Mouse (Mus musculus) ES-E14 (cell line): ENCODE data around the gene Sptbn1. TPM values are rescaled to one million over a fixed set of nuclear protein-coding genes. Genes with fewer than 3 reads are reported as not detected.

Source experiments
- DNase-seq: peaks from one replicate; pipeline ENCODE4 v3.0.0-alpha.2; 2013; ENCODE audit warnings: low read depth, low spot score
- H3K27ac ChIP-seq: 2 replicates; pipeline ENCODE4 v1.5.1; 2012; ENCODE audit warnings: low read depth, mild to moderate bottlenecking, low read length, moderate library complexity, mixed read lengths; ENCODE audit not compliant: poor library complexity, insufficient read depth, severe bottlenecking
- H3K36me3 ChIP-seq: 2 replicates; pipeline ENCODE4 v1.6.1; 2012; ENCODE audit warnings: mild to moderate bottlenecking, low read length, moderate library complexity, mixed read lengths; ENCODE audit not compliant: control insufficient read depth, poor library complexity, insufficient read depth, severe bottlenecking
- H3K4me1 ChIP-seq, 2 experiments: fragments of 150-350 bp in 1 of 2; sonication (generic) in 1 of 2; 2 replicates each; pipeline ENCODE4 v1.6.1; 2012; ENCODE audit warnings: low read length in 2 of 2, mild to moderate bottlenecking in 1 of 2, mixed read lengths in 1 of 2; ENCODE audit not compliant: control insufficient read depth in 2 of 2, insufficient read depth in 2 of 2, poor library complexity in 1 of 2
- H3K4me3 ChIP-seq, 2 experiments: fragments of 150-350 bp in 1 of 2; sonication (generic) in 1 of 2; 2 replicates each; pipeline ENCODE4 v1.5.1; 2012; ENCODE audit warnings: low read length in 2 of 2, low read depth in 1 of 2, mild to moderate bottlenecking in 1 of 2, mixed read lengths in 1 of 2; ENCODE audit not compliant: insufficient read depth in 1 of 2, poor library complexity in 1 of 2, severe bottlenecking in 1 of 2
- H3K9ac ChIP-seq: 2 replicates; pipeline ENCODE4 v1.6.1; 2012; ENCODE audit warnings: low read depth, mild to moderate bottlenecking, low read length, mixed read lengths; ENCODE audit not compliant: poor library complexity, insufficient read depth, severe bottlenecking
- H3K9me3 ChIP-seq: fragments of 150-350 bp; sonication (generic); 2 replicates; pipeline ENCODE4 v1.6.1; 2012; ENCODE audit warnings: low read depth, mild to moderate bottlenecking, low read length; ENCODE audit not compliant: control insufficient read depth, insufficient read depth
- CHD2 ChIP-seq: IDR thresholded peaks from 2 replicates; pipeline ENCODE4 v1.6.1; 2014; ENCODE audit warnings: mild to moderate bottlenecking, low read depth, low read length, inconsistent platforms
- HCFC1 ChIP-seq: IDR thresholded peaks from 2 replicates; pipeline ENCODE4 v1.6.1; 2012; ENCODE audit warnings: low read length, inconsistent platforms, borderline replicate concordance; ENCODE audit not compliant: insufficient read depth
- MAFK ChIP-seq: IDR thresholded peaks from 2 replicates; pipeline ENCODE4 v1.6.1; 2014; ENCODE audit warnings: mild to moderate bottlenecking, low read depth, low read length, inconsistent platforms; ENCODE audit not compliant: insufficient read depth
- ZC3H11A ChIP-seq: IDR thresholded peaks from 2 replicates; pipeline ENCODE4 v1.6.1; 2012; ENCODE audit warnings: low read depth, mild to moderate bottlenecking, inconsistent platforms, low read length, borderline replicate concordance
- ZNF384 ChIP-seq: IDR thresholded peaks from 2 replicates; pipeline ENCODE4 v1.6.1; 2012; ENCODE audit warnings: low read depth, low read length, inconsistent platforms
- in situ Hi-C, 2 experiments: fragments of 600-800 bp; cut with MboI; formaldehyde crosslinking; loops; one replicate each; pipeline ENCODE4 v1.15.1; 2025; ENCODE audit warnings: low sequenced_read_pairs in 2 of 2, inconsistent platforms in 1 of 2; ENCODE audit not compliant: unreplicated experiment in 2 of 2
- total RNA-seq: library from RNA; depleted of rRNA; stranded (reverse); fragments of 300-350 nt; gene quantifications from 2 replicates; pipeline ENCODE4 v1.2.3, GENCODE M21; 2012

The Sptbn1 gene
- total RNA-seq, 1 experiment: 243 TPM

DNA sequence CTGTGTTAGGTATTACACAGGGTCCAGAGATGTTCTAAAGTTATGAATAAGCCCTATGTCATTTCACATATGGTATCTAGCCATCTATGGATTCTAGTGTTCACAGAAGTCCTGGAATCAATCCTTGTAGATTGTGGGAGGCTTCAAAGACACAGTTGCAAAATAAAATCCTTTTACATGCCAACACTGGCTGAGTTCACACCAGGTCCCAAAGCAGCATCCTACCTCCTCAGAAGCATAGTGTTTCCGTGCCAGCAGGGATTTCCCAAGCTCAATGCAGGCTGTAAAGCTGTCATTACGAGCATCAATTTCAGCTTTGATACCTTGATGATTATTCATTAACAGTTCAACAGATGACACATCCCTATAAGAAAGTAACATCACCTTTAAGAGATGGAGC, 154.3 kb downstream of the Sptbn1 start:
- DNase-seq: no peak
- in situ Hi-C loops: no loop called here
- H3K4me1 ChIP-seq: peaks cover 0 to 3% of the 10 kb centered on the region in 2 experiments; a peak in 1 of 4 replicates
- H3K9me3 ChIP-seq: no peaks in the 10 kb centered on the region
- no peak overlapping the region for H3K4me3 ChIP-seq
- peaks cover 29% of the 10 kb centered on the region for H3K36me3 ChIP-seq
- H3K9ac ChIP-seq: no peak overlapping the region
- no peak for TF ChIP-seq MAFK
- no peak for TF ChIP-seq ZNF384
- TF ChIP-seq HCFC1: no peak
- TF ChIP-seq CHD2: no peak
- TF ChIP-seq ZC3H11A: no peak
- H3K27ac ChIP-seq: no peak overlapping the region

DNA sequence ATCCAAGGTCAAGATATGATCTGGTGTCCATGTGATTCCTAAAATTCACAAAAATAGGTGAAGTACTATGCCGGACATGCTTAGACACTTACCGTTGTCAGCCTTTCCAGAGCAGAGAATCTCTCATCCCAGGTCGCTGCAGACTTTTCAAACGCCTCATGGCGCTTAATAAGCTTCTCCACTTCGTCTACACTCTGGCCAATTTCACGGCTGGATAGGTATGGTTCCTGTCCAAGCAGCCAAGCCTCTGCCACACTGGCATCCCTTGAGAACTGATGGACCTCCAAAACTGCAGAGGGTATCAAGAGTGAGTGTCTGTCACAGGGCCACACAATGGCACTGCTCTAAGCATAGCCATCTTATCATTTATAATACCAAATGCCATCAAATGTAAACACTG, 157.3 kb downstream of the Sptbn1 start:
- H3K36me3 ChIP-seq: peaks cover 18% of the 10 kb centered on the region
- in situ Hi-C loops: no loop called here

DNA sequence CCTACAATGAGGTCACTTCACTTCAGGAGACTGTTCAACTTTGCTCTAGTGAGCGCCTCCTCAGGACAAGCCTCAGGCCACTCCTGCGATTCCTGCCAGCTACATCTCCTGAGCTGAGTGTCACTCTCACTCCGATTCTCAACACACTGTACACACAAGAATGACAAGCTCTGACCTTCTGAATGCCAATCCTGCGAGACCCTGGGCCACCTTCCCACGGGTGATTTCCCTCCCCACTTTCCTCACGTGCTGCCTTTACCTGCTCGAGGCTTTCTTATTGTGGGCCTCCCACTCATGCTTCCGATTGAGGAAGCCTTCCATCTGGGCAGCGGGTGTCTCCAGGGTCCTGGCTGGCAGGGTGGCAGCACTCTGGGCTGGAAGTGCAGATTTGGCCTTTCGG, 163.8 kb downstream of the Sptbn1 start:
- Histone ChIP-seq H3K9ac (no peak overlapping the region), H3K36me3 (peaks cover 34% of the 10 kb centered on the region), H3K9me3 (no peaks in the 10 kb centered on the region), H3K4me1 (no peaks in the 10 kb centered on the region), H3K27ac (no peak overlapping the region), H3K4me3 (no peak overlapping the region)
- in situ Hi-C loops: no loop called here
- TF ChIP-seq CHD2: no peak
- no peak for TF ChIP-seq ZNF384
- no peak for TF ChIP-seq MAFK
- no peak for TF ChIP-seq HCFC1
- TF ChIP-seq ZC3H11A: no peak
- DNase-seq: no peak

More for the DNA sequence above, 157.3 kb downstream of the Sptbn1 start:
- Histone ChIP-seq H3K4me1 (no peaks in the 10 kb centered on the region), H3K27ac (no peak overlapping the region), H3K4me3 (no peak overlapping the region), H3K9ac (no peak overlapping the region), H3K9me3 (no peaks in the 10 kb centered on the region)
- no peak for DNase-seq
- TF ChIP-seq ZC3H11A (no peak), CHD2 (no peak), HCFC1 (no peak), MAFK (no peak), ZNF384 (no peak)

DNA sequence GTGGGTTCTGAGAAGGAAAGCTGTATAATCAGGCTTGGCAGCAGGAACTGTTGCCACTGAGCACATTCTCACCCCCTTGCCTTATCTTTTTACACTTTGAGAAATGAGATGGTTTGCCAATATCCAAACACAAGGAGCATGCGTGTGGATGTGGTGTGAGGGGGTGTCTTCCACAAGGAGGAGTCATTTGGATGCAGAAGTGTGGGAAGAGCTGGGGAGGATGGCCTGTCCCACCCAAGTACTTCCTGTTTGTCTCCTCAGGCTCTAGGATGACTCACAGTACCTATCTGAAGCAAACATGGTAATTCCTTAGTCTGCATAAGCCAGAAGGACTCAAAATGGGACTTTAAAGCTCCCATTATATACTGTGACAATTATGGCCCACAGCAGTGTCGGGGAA, 165.4 kb downstream of the Sptbn1 start:
- H3K4me3 ChIP-seq: no peak overlapping the region
- no peak overlapping the region for H3K9ac ChIP-seq
- no peaks in the 10 kb centered on the region for H3K9me3 ChIP-seq
- H3K4me1 ChIP-seq: no peaks in the 10 kb centered on the region
- TF ChIP-seq HCFC1 (no peak), ZNF384 (no peak), ZC3H11A (no peak), MAFK (no peak), CHD2 (no peak)
- DNase-seq: no peak
- in situ Hi-C loops: no loop called here
- no peak overlapping the region for H3K27ac ChIP-seq
- H3K36me3 ChIP-seq: peaks cover 31% of the 10 kb centered on the region

DNA sequence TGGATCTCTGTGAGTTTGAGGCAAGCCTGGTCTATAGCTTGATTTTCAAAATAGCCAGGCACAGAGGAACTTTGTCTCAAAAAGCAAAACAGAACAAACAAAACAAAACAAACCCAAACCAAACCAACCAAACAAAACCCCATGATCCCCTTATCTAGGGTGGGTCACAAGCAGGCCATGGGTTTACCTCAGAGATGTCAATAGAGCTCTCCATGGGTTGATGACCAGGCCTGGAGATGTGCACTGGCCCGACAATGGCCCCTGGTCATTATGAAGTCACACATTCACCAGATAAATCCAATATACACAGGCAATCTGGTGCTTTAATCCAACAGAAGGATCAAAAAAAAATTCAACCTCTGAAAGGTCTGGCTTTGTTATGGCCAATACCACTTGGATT, 166.2 kb downstream of the Sptbn1 start:
- no peak for DNase-seq
- Histone ChIP-seq H3K4me1 (no peaks in the 10 kb centered on the region), H3K27ac (no peak overlapping the region), H3K9me3 (no peaks in the 10 kb centered on the region), H3K9ac (no peak overlapping the region), H3K4me3 (no peak overlapping the region), H3K36me3 (peaks cover 31% of the 10 kb centered on the region)
- in situ Hi-C loops: no loop called here
- TF ChIP-seq ZC3H11A: no peak
